Mouse (Mus musculus): ENCODE measurements around the gene Prim2. TPM values are rescaled to one million over a fixed set of nuclear protein-coding genes. Genes with fewer than 3 reads are reported as not detected.

Gene Prim2
- polyA plus RNA-seq (2015; fragmentation: Nextera tagmentation; extraction: Ambion mirVana): 24.2 and 26.1 TPM in 2 replicates

DNA sequence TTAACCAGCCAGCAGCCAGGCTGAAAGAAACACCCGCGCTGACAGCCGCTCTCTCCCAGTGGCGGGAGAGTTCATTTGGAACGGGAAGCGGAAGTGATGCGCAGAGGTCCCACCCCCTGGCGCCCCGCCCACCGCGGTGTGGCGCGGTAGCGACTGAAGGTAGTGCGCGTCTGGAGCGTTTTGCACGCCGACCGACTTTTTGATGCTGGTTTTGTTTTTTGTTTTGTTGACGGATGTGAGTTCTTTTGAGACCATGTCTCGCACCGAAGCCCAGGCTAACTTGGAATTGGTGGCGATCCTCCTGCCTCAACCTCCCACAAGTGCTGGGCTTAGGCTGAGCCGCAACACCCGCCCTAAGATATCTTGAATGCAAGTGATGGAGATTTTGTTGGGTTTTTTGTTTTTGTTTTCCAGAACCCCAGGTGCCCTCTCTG lies at the start of gene Prim2:
Gene Prim2 (minus strand): TSS at position 88 of the 434 bp plus-strand sequence.
- H3K9ac ChIP-seq: peak within 1 kb of the TSS; percentile 85
- H3K27ac ChIP-seq: peak within 1 kb of the TSS; percentile 96
- H3K4me2 ChIP-seq: peak within 1 kb of the TSS; percentile 77
- H3K36me3 ChIP-seq: peaks cover 10% of the 10 kb centered on the region
- H3K9me3 ChIP-seq: no peaks in the 10 kb centered on the region
- H3K27me3 ChIP-seq: no peaks in the 10 kb centered on the region
- H3K4me1 ChIP-seq (replicated peaks): peaks cover 8% of the 10 kb centered on the region
- WGBS: under 1% methylated on average over 26 of the region's 26 CpGs
- ATAC-seq (ENCODE audit: low FRiP score): peak; percentile 92
- peak within 1 kb of the TSS; percentile 75 for H3K4me3 ChIP-seq

GRCm38 (mm10) chr1:33717636-33718035 lies 48.0 kb upstream of the Prim2 start:
- peaks cover 9% of the 10 kb centered on the region for H3K36me3 ChIP-seq
- H3K27ac ChIP-seq: no peak overlapping the region
- no peak overlapping the region for H3K4me3 ChIP-seq
- no peak for ATAC-seq (ENCODE audit: low FRiP score)
- H3K4me1 ChIP-seq (replicated peaks): peaks cover 19% of the 10 kb centered on the region
- no peaks in the 10 kb centered on the region for H3K9me3 ChIP-seq
- H3K9ac ChIP-seq: no peak overlapping the region
- H3K4me2 ChIP-seq: no peak overlapping the region
- no peaks in the 10 kb centered on the region for H3K27me3 ChIP-seq
- WGBS: 100% methylated on average over 1 of the region's 1 CpGs

- ATAC-seq (ENCODE audit: low FRiP score): no peak
- Histone ChIP-seq H3K4me2 (peak overlapping the region; percentile 21; the same call in 1 of the 2 replicates), H3K27ac (no peak overlapping the region), H3K9ac (no peak overlapping the region), H3K4me3 (no peak overlapping the region), H3K27me3 (no peaks in the 10 kb centered on the region), H3K4me1 (replicated peaks) (peaks cover 4% of the 10 kb centered on the region; the same call in 1 of the 2 replicates), H3K36me3 (no peaks in the 10 kb centered on the region), H3K9me3 (no peaks in the 10 kb centered on the region)
- WGBS: 7% methylated on average over 10 of the region's 10 CpGs
Measured at GRCm38 (mm10) chr1:33714796-33715195, 45.2 kb upstream of the Prim2 start.

- Histone ChIP-seq H3K27me3 (no peaks in the 10 kb centered on the region), H3K4me2 (no peak overlapping the region), H3K36me3 (no peaks in the 10 kb centered on the region), H3K4me1 (replicated peaks) (peaks cover 4% of the 10 kb centered on the region; the same call in 1 of the 2 replicates), H3K27ac (no peak overlapping the region), H3K9me3 (no peaks in the 10 kb centered on the region), H3K4me3 (no peak overlapping the region), H3K9ac (no peak overlapping the region)
- 92% methylated on average over 5 of the region's 5 CpGs for WGBS
- ATAC-seq (ENCODE audit: low FRiP score): no peak
Measured at GRCm38 (mm10) chr1:33712026-33712425, 42.4 kb upstream of the Prim2 start.

DNA sequence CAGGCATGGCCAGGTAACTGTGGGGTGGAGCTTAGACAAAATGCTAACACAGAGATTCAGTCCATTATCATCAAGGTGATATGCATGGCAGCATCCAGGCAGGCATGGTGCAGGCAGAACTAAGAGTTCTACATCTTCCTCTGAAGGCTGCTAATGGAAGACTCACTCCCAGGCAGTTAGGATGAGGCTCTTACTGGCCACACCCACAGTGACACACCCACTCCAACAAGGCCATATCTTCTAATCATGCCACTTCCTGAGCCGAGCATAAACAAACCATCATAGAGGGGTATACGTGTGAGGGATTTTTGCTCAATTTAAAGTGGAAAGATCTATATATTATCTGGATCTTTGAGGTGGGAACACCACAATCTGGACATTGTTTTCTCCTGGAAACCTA lies 40.0 kb upstream of the Prim2 start:
- ATAC-seq (ENCODE audit: low FRiP score): no peak
- no peak overlapping the region for H3K9ac ChIP-seq
- no peaks in the 10 kb centered on the region for H3K9me3 ChIP-seq
- H3K27me3 ChIP-seq: no peaks in the 10 kb centered on the region
- no peak overlapping the region for H3K4me3 ChIP-seq
- no peaks in the 10 kb centered on the region for H3K36me3 ChIP-seq
- no peak overlapping the region for H3K27ac ChIP-seq
- WGBS: 84% methylated on average over 2 of the region's 2 CpGs
- H3K4me2 ChIP-seq: no peak overlapping the region
- H3K4me1 ChIP-seq (replicated peaks): no peaks in the 10 kb centered on the region

DNA sequence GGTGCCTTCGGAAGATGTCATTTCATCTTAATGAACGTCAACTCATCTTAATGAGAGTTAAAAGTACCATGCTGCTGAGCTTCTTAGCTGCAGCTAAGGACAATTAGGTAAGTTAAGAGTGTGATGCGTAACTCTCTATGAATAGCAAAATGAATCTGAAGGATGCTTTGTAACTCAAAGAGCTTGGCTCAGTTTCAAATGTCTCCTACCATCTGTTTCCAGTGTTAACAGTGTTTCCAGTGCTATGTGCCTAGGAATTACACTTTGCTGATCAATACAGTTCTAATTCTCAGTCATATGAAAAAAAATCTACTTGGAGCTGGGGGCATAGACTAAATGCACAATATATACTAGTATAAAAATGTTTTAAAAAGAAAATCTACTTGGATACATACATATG lies 31.6 kb upstream of the Prim2 start:
- Histone ChIP-seq H3K4me1 (replicated peaks) (no peaks in the 10 kb centered on the region), H3K27ac (no peak overlapping the region), H3K4me2 (no peak overlapping the region), H3K36me3 (no peaks in the 10 kb centered on the region), H3K27me3 (no peaks in the 10 kb centered on the region), H3K9ac (no peak overlapping the region), H3K4me3 (no peak overlapping the region), H3K9me3 (no peaks in the 10 kb centered on the region)
- no peak for ATAC-seq (ENCODE audit: low FRiP score)
- WGBS: 76% methylated on average over 3 of the region's 3 CpGs

- H3K27ac ChIP-seq: no peak overlapping the region
- H3K36me3 ChIP-seq: no peaks in the 10 kb centered on the region
- H3K9me3 ChIP-seq: no peaks in the 10 kb centered on the region
- ATAC-seq (ENCODE audit: low FRiP score): no peak
- no peak overlapping the region for H3K4me3 ChIP-seq
- no peaks in the 10 kb centered on the region for H3K27me3 ChIP-seq
- H3K4me1 ChIP-seq (replicated peaks): no peaks in the 10 kb centered on the region
- H3K9ac ChIP-seq: no peak overlapping the region
- WGBS: 95% methylated on average over 2 of the region's 2 CpGs
- H3K4me2 ChIP-seq: no peak overlapping the region
Measured at GRCm38 (mm10) chr1:33696016-33696415, 26.4 kb upstream of the Prim2 start.

- H3K4me1 ChIP-seq (replicated peaks): no peaks in the 10 kb centered on the region
- H3K36me3 ChIP-seq: no peaks in the 10 kb centered on the region
- no peaks in the 10 kb centered on the region for H3K9me3 ChIP-seq
- 84% methylated on average over 3 of the region's 3 CpGs for WGBS
- no peak overlapping the region for H3K9ac ChIP-seq
- ATAC-seq (ENCODE audit: low FRiP score): no peak
- no peak overlapping the region for H3K4me2 ChIP-seq
- no peak overlapping the region for H3K4me3 ChIP-seq
- no peak overlapping the region for H3K27ac ChIP-seq
- H3K27me3 ChIP-seq: no peaks in the 10 kb centered on the region
Measured at GRCm38 (mm10) chr1:33693893-33694292, 24.3 kb upstream of the Prim2 start.

DNA sequence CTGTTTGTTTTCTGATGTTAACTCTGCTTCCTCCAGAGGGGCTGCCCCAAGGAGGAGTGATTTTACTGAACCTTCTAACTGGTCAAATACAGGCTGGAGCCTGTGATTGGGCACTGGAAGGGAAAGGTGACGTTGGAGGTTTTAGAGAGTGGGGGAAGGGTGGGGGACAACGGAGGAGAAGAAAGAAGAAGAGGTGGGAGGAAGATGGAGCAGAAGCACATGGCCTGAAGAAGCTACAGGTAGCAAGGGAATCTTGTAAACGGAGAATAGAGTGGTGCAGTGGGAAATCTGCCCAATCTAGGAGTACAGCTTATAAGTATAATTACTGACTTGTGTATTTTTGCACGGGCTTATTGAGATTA lies 20.5 kb upstream of the Prim2 start:
- Histone ChIP-seq H3K36me3 (no peaks in the 10 kb centered on the region), H3K27me3 (no peaks in the 10 kb centered on the region), H3K4me1 (replicated peaks) (no peaks in the 10 kb centered on the region), H3K9ac (no peak overlapping the region), H3K4me3 (no peak overlapping the region), H3K4me2 (no peak overlapping the region), H3K27ac (no peak overlapping the region), H3K9me3 (0 out of 2 replicates have a peak, but pooled peaks cover 4% of the 10 kb centered on the region)
- ATAC-seq (ENCODE audit: low FRiP score): no peak
- 46% methylated on average over 4 of the region's 4 CpGs for WGBS

- no peak for ATAC-seq (ENCODE audit: low FRiP score)
- WGBS: 90% methylated on average over 8 of the region's 8 CpGs
Measured at GRCm38 (mm10) chr1:33689446-33690086, 20.0 kb upstream of the Prim2 start.

GRCm38 (mm10) chr1:33688810-33689209 lies 19.2 kb upstream of the Prim2 start:
- Histone ChIP-seq H3K36me3 (no peaks in the 10 kb centered on the region), H3K9me3 (0 out of 2 replicates have a peak, but pooled peaks cover 4% of the 10 kb centered on the region), H3K4me3 (no peak overlapping the region), H3K4me1 (replicated peaks) (no peaks in the 10 kb centered on the region), H3K27ac (no peak overlapping the region), H3K4me2 (no peak overlapping the region), H3K27me3 (no peaks in the 10 kb centered on the region), H3K9ac (no peak overlapping the region)
- no peak for ATAC-seq (ENCODE audit: low FRiP score)
- WGBS: 78% methylated on average over 2 of the region's 2 CpGs

More at GRCm38 (mm10) chr1:33689446-33690086, 20.0 kb upstream of the Prim2 start:
- H3K27me3 ChIP-seq: no peaks in the 10 kb centered on the region
- H3K4me1 ChIP-seq (replicated peaks): no peaks in the 10 kb centered on the region
- 0 out of 2 replicates have a peak, but pooled peaks cover 4% of the 10 kb centered on the region for H3K9me3 ChIP-seq
- H3K9ac ChIP-seq: no peak overlapping the region
- H3K4me2 ChIP-seq: no peak overlapping the region
- H3K36me3 ChIP-seq: no peaks in the 10 kb centered on the region
- no peak overlapping the region for H3K27ac ChIP-seq
- no peak overlapping the region for H3K4me3 ChIP-seq

GRCm38 (mm10) chr1:33684459-33684858 lies 14.9 kb upstream of the Prim2 start:
- Histone ChIP-seq H3K4me3 (no peak overlapping the region), H3K4me1 (replicated peaks) (no peaks in the 10 kb centered on the region), H3K9me3 (0 out of 2 replicates have a peak, but pooled peaks cover 4% of the 10 kb centered on the region), H3K9ac (no peak overlapping the region), H3K4me2 (no peak overlapping the region), H3K36me3 (no peaks in the 10 kb centered on the region), H3K27ac (no peak overlapping the region), H3K27me3 (no peaks in the 10 kb centered on the region)
- no peak for ATAC-seq (ENCODE audit: low FRiP score)
- 74% methylated on average over 8 of the region's 8 CpGs for WGBS

DNA sequence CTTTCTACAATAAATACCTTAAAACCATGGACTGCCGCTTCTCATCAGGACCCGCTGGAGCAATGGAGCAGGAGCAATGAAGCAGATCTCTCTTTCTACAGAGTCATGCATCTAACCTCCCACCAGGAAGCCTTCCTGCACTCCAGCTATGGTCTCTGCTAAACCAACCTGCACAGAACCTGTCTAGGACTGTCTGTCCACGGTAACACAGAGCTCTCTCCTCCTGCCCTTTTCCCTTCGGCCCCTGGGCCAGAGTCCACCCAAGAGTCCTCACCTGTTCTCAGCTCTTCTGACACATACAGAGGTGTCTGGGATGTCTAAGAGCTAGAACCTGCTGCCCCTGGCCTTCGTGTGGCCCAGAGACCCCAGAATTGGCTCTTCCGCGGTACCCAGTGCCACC lies 11.3 kb upstream of the Prim2 start:
- no peaks in the 10 kb centered on the region for H3K27me3 ChIP-seq
- no peak overlapping the region for H3K4me2 ChIP-seq
- no peak overlapping the region for H3K27ac ChIP-seq
- no peak overlapping the region for H3K4me3 ChIP-seq
- ATAC-seq (ENCODE audit: low FRiP score): no peak
- H3K9ac ChIP-seq: no peak overlapping the region
- H3K9me3 ChIP-seq: 0 out of 2 replicates have a peak, but pooled peaks cover 4% of the 10 kb centered on the region
- H3K4me1 ChIP-seq (replicated peaks): no peaks in the 10 kb centered on the region
- WGBS: 88% methylated on average over 7 of the region's 7 CpGs
- H3K36me3 ChIP-seq: no peaks in the 10 kb centered on the region
